Mouse (Mus musculus) midbrain, embryonic 13.5 days (tissue): ENCODE data around the gene Dph6. TPM values are rescaled to one million over a fixed set of nuclear protein-coding genes. Genes with fewer than 3 reads are reported as not detected.
"Not testable (repeated sequence)": the region's sequence is repeated elsewhere in the genome, so short reads cannot be mapped to it uniquely, and the experiment has no call there.

ENCODE experiments used
- ATAC-seq: fragments of 200-750 bp; cut with Nextera tagmentation; 2 replicates; pipeline ENCODE4 v1.8.0; 2017; ENCODE audit warnings: mild to moderate bottlenecking, moderate TSS enrichment, moderate library complexity
- H3K27ac ChIP-seq: fragments of 300-500 bp; sonication (generic); 2 replicates; pipeline ENCODE4 v1.5.1; 2015; ENCODE audit warnings: inconsistent platforms, mild to moderate bottlenecking, moderate library complexity
- H3K27me3 ChIP-seq: fragments of 300-500 bp; sonication (generic); 2 replicates; pipeline ENCODE4 v1.6.1; 2015; ENCODE audit warnings: mild to moderate bottlenecking, inconsistent platforms
- H3K36me3 ChIP-seq: fragments of 300-500 bp; sonication (generic); 2 replicates; pipeline ENCODE4 v1.6.1; 2015; ENCODE audit warnings: mild to moderate bottlenecking, inconsistent platforms
- H3K4me1 ChIP-seq: fragments of 300-500 bp; sonication (generic); replicated peaks from 2 replicates; pipeline ENCODE4 v1.6.1; 2015; ENCODE audit warnings: inconsistent platforms
- H3K4me2 ChIP-seq: fragments of 300-500 bp; sonication (generic); replicated peaks from 2 replicates; pipeline ENCODE4 v1.6.1; 2015; ENCODE audit warnings: moderate library complexity, mild to moderate bottlenecking, inconsistent platforms
- H3K4me3 ChIP-seq: fragments of 300-500 bp; sonication (generic); replicated peaks from 2 replicates; pipeline ENCODE4 v1.5.1; 2015; ENCODE audit warnings: mild to moderate bottlenecking, inconsistent platforms
- H3K9ac ChIP-seq: fragments of 300-500 bp; sonication (generic); replicated peaks from 2 replicates; pipeline ENCODE4 v1.6.1; 2015; ENCODE audit warnings: mild to moderate bottlenecking, inconsistent platforms
- H3K9me3 ChIP-seq: fragments of 300-500 bp; sonication (generic); 2 replicates; pipeline ENCODE4 v1.6.1; 2016; ENCODE audit warnings: mild to moderate bottlenecking, inconsistent platforms
- WGBS: fragments of 180-500 bp; shearing (Covaris S2); methylation state at CpG from one replicate; pipeline ENCODE4 v1.1.7; 2015; 5-methylcytosine and 5-hydroxymethylcytosine counted together
- polyA plus RNA-seq: library from polyadenylated mRNA; unstranded; fragments of >200 nt; fragmentation: Nextera tagmentation; extraction: Ambion mirVana; gene quantifications from 2 replicates; pipeline ENCODE4 v1.2.1, GENCODE M21; 2015

The Dph6 gene
- polyA plus RNA-seq, 1 experiment from 2014 or later, result 17.8 TPM

- no peak overlapping the region for H3K27ac ChIP-seq
- peaks cover 10% of the 10 kb centered on the region for H3K4me1 ChIP-seq
- ATAC-seq, result peak; percentile 73; the same call in 1 of the 2 replicates
- no peak overlapping the region for H3K4me3 ChIP-seq
- H3K9ac ChIP-seq, result no peak overlapping the region
- no peak overlapping the region for H3K4me2 ChIP-seq
- no peaks in the 10 kb centered on the region for H3K36me3 ChIP-seq
- no peaks in the 10 kb centered on the region for H3K27me3 ChIP-seq
- WGBS, result 28% methylated on average over 5 of the region's 5 CpGs
- no peaks in the 10 kb centered on the region for H3K9me3 ChIP-seq
Measured at GRCm38 (mm10) chr2:114621781-114622549, 32.8 kb downstream of the Dph6 start.

DNA sequence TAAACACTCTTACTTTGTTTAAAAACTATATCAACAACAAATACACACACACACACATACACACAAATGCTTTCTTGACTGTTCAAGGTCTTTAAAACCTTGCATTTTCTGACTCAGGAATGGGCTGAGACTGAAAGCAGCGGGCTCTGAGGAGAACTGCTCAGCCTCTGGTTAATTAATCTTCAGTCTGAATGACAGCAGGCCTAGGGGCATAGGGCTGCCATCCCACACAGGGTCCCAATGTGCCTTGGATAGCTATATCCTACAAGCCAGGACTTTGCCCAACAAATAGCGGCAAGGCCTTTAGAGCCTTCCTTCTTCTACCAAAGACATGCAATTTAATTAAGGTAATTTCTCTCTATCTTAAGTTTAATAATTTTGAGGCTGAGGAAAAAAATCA is 43.2 kb downstream of the Dph6 start:
- no peaks in the 10 kb centered on the region for H3K27me3 ChIP-seq
- 38% methylated on average over 2 of the region's 2 CpGs for WGBS
- H3K9me3 ChIP-seq, result no peaks in the 10 kb centered on the region
- H3K4me3 ChIP-seq, result no peak overlapping the region
- no peak overlapping the region for H3K9ac ChIP-seq
- no peaks in the 10 kb centered on the region for H3K36me3 ChIP-seq
- ATAC-seq, result peak; percentile 82
- no peak overlapping the region for H3K4me2 ChIP-seq
- peaks cover 10% of the 10 kb centered on the region for H3K4me1 ChIP-seq
- H3K27ac ChIP-seq, result no peak overlapping the region

DNA sequence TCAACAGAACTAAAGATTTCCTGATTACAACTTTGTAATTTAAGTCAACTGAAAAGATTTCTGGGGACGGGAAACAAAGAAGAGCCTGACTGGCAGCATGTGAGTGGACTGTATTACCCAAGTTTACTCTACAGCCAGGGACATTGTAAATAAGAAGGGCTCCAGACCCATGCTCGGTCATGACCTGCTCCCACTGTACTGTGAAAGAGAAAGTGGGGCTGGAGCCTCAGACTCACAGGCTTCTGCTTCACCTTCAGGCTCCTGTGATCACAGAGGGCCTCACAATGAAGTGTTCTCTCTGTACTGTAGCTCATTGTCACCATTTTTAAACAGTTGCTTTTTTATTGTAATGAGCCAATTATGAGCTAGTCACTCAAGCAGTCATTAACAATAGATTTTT is 44.7 kb downstream of the Dph6 start:
- H3K9ac ChIP-seq, result no peak overlapping the region
- no peak overlapping the region for H3K27ac ChIP-seq
- no peaks in the 10 kb centered on the region for H3K36me3 ChIP-seq
- no peak overlapping the region for H3K4me3 ChIP-seq
- H3K9me3 ChIP-seq, result no peaks in the 10 kb centered on the region
- H3K4me1 ChIP-seq, result peaks cover 10% of the 10 kb centered on the region
- H3K4me2 ChIP-seq, result no peak overlapping the region
- no peaks in the 10 kb centered on the region for H3K27me3 ChIP-seq
- WGBS, result 27% methylated on average over 2 of the region's 2 CpGs
- ATAC-seq, result peak; percentile 77

DNA sequence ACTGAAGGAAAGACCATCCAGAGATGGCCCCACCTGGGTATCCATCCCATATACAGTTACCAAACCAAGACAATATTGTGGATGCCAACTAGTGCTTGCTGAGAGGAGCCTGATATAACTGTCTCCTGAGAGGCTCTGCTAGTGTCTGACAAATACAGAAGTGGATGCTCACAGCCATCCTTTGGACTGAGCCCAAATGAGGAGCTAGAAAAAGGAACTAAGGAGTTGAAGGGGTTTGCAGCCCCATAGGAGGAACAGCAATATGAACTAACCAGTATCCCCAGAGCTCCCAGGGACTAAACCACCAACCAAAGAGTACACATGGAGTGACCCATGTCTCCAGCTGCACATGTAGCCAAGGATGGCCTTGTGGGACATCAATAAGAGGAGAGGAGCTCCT is 49.6 kb downstream of the Dph6 start:
- H3K9ac ChIP-seq, H3K27ac ChIP-seq, H3K9me3 ChIP-seq, H3K4me1 ChIP-seq, H3K4me2 ChIP-seq, H3K4me3 ChIP-seq, H3K36me3 ChIP-seq, H3K27me3 ChIP-seq, ATAC-seq: not testable (repeated sequence)

DNA sequence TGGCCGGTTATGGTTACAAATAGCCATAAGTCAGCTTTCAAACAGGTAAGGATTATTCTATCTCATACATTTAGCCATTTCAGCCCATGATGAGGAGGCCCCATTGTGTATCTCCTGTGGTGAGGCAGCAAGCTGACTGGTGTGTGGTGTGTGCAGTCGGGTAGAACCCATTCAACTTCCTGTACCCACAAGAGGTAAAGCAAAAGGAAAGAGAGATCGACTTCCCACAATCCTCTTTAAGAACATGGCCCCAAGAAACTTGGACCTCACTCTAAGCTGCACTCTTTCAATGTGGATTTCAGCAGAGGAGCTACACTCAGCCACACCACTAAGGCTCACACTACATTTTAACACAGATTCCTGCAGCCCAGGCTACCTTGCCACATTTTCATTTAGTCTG is 53.6 kb downstream of the Dph6 start:
- Histone ChIP-seq H3K4me1 (no peaks in the 10 kb centered on the region), H3K4me3 (no peak overlapping the region), H3K27me3 (no peaks in the 10 kb centered on the region)

GRCm38 (mm10) chr2:114599793-114600192 is 55.0 kb downstream of the Dph6 start:
- H3K4me3 ChIP-seq, result no peak overlapping the region
- no peaks in the 10 kb centered on the region for H3K36me3 ChIP-seq
- H3K9ac ChIP-seq, result no peak overlapping the region
- no peak overlapping the region for H3K27ac ChIP-seq
- no peaks in the 10 kb centered on the region for H3K9me3 ChIP-seq
- H3K4me2 ChIP-seq, result no peak overlapping the region
- no peaks in the 10 kb centered on the region for H3K27me3 ChIP-seq
- 87% methylated on average over 2 of the region's 2 CpGs for WGBS
- ATAC-seq, result no peak
- H3K4me1 ChIP-seq, result no peaks in the 10 kb centered on the region

More for the DNA sequence above, 53.6 kb downstream of the Dph6 start:
- WGBS, result 87% methylated on average over 3 of the region's 3 CpGs
- no peaks in the 10 kb centered on the region for H3K9me3 ChIP-seq
- H3K36me3 ChIP-seq, result no peaks in the 10 kb centered on the region
- H3K27ac ChIP-seq, result no peak overlapping the region
- no peak overlapping the region for H3K4me2 ChIP-seq
- ATAC-seq, result no peak
- no peak overlapping the region for H3K9ac ChIP-seq

- H3K27ac ChIP-seq, result no peak overlapping the region
- no peak overlapping the region for H3K4me3 ChIP-seq
- WGBS, result 92% methylated on average over 5 of the region's 5 CpGs
- H3K27me3 ChIP-seq, result no peaks in the 10 kb centered on the region
- no peaks in the 10 kb centered on the region for H3K36me3 ChIP-seq
- H3K4me2 ChIP-seq, result no peak overlapping the region
- H3K9me3 ChIP-seq, result no peaks in the 10 kb centered on the region
- H3K9ac ChIP-seq, result no peak overlapping the region
- no peak for ATAC-seq
- H3K4me1 ChIP-seq, result no peaks in the 10 kb centered on the region
Measured at GRCm38 (mm10) chr2:114593393-114593792, 61.4 kb downstream of the Dph6 start.

- no peaks in the 10 kb centered on the region for H3K27me3 ChIP-seq
- no peak overlapping the region for H3K27ac ChIP-seq
- H3K4me2 ChIP-seq, result no peak overlapping the region
- H3K36me3 ChIP-seq, result no peaks in the 10 kb centered on the region
- H3K4me3 ChIP-seq, result no peak overlapping the region
- 83% methylated on average over 2 of the region's 2 CpGs for WGBS
- H3K9me3 ChIP-seq, result no peaks in the 10 kb centered on the region
- H3K4me1 ChIP-seq, result no peaks in the 10 kb centered on the region
- ATAC-seq, result no peak
- no peak overlapping the region for H3K9ac ChIP-seq
Measured at GRCm38 (mm10) chr2:114580714-114581113, 74.0 kb downstream of the Dph6 start.

DNA sequence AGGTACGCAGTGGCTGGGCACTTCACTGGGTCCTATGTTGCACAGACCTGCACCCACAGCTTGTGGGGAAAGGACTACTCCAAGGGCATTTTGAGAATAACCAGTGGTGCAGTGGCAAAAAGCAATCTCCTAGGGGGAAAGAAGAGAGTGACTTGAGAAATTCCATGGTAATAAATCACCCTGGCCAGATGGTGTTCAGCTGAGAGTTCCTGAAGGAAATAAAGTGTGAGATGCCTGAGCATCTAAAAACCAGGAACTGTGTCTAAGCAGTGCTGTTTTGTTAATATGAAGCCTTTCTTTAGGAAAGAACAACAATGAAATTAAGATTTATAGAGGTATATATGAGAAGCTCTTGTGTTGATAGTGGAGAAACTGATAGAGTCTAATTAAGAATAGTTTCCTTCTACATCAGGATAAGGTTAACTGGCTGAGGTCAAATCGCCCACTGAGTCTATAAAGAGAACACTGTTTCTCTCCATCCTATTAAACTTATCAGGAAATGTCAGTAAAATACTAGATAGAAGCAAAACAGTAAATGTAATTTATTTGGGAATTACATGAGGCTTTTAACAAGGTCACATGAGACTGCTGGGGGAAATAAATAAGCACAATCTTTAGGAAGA is 111.7 kb downstream of the Dph6 start:
- no peak for ATAC-seq
- no peak overlapping the region for H3K4me2 ChIP-seq
- no peaks in the 10 kb centered on the region for H3K36me3 ChIP-seq
- H3K4me1 ChIP-seq, result no peaks in the 10 kb centered on the region
- no peaks in the 10 kb centered on the region for H3K27me3 ChIP-seq
- no peaks in the 10 kb centered on the region for H3K9me3 ChIP-seq
- H3K27ac ChIP-seq, result no peak overlapping the region
- H3K9ac ChIP-seq, result no peak overlapping the region
- 99% methylated on average over 2 of the region's 2 CpGs for whole genome bisulfite sequencing
- H3K4me3 ChIP-seq, result no peak overlapping the region

GRCm38 (mm10) chr2:114542325-114542724 is 112.4 kb downstream of the Dph6 start:
- no peak overlapping the region for H3K4me3 ChIP-seq
- 67% methylated on average over 2 of the region's 2 CpGs for WGBS
- no peaks in the 10 kb centered on the region for H3K36me3 ChIP-seq
- H3K9ac ChIP-seq, result no peak overlapping the region
- H3K27me3 ChIP-seq, result no peaks in the 10 kb centered on the region
- no peak for ATAC-seq
- no peak overlapping the region for H3K27ac ChIP-seq
- H3K4me2 ChIP-seq, result no peak overlapping the region
- H3K9me3 ChIP-seq, result no peaks in the 10 kb centered on the region
- H3K4me1 ChIP-seq, result no peaks in the 10 kb centered on the region

DNA sequence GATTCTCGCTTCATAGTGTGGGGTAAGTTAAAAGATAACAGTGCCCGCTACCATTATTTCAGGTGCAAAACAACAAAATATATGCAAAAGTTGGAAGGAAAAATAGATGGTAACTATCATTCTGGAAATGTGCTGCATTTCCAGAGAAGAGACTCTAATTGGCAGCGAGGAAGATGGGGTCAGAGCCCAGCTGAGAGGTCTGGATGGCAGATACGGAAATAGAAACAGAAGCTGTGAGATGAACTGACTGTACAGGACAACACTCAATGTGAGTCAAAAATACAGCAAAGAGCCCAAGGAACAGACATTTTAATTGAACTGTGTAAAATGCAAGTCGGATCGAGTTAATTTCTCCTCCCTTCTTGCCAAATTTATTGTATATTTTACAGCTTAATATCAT is 114.3 kb downstream of the Dph6 start:
- Histone ChIP-seq H3K27me3 (no peaks in the 10 kb centered on the region), H3K9me3 (no peaks in the 10 kb centered on the region), H3K4me3 (no peak overlapping the region), H3K9ac (no peak overlapping the region), H3K4me1 (no peaks in the 10 kb centered on the region), H3K27ac (no peak overlapping the region), H3K36me3 (no peaks in the 10 kb centered on the region), H3K4me2 (no peak overlapping the region)
- WGBS, result 92% methylated on average over 6 of the region's 6 CpGs
- no peak for ATAC-seq

- H3K4me1 ChIP-seq, result no peaks in the 10 kb centered on the region
- H3K4me3 ChIP-seq, result no peak overlapping the region
- H3K4me2 ChIP-seq, result no peak overlapping the region
- WGBS, result 67% methylated on average over 1 of the region's 1 CpGs
- no peak for ATAC-seq
- H3K9me3 ChIP-seq, result no peaks in the 10 kb centered on the region
- H3K9ac ChIP-seq, result no peak overlapping the region
- H3K27me3 ChIP-seq, result no peaks in the 10 kb centered on the region
- 0 out of 2 replicates have a peak, but pooled peaks cover 3% of the 10 kb centered on the region for H3K36me3 ChIP-seq
- no peak overlapping the region for H3K27ac ChIP-seq
Measured at GRCm38 (mm10) chr2:114536032-114536431, 118.7 kb downstream of the Dph6 start.
